Mouse (Mus musculus) kidney, adult 2 months (tissue): ENCODE results near the gene Gm14151. TPM values are rescaled to one million over a fixed set of nuclear protein-coding genes. Genes with fewer than 3 reads are reported as not detected.

Experiments
- DNase-seq: peaks from one replicate; pipeline ENCODE4 v3.0.0; 2021
- H3K27ac ChIP-seq: fragments of 200-500 bp; 2 replicates; pipeline ENCODE4 v1.5.1; 2012; ENCODE audit warnings: low read depth, low read length, control low read depth, inconsistent platforms; ENCODE audit not compliant: insufficient read depth
- H3K27me3 ChIP-seq: fragments of 200-500 bp; replicated peaks from 2 replicates; pipeline ENCODE4 v1.6.1; 2012; ENCODE audit warnings: mild to moderate bottlenecking, moderate library complexity, low read length, inconsistent platforms; ENCODE audit not compliant: control insufficient read depth, insufficient read depth
- H3K36me3 ChIP-seq: fragments of 200-500 bp; 2 replicates; pipeline ENCODE4 v1.6.1; 2012; ENCODE audit warnings: mild to moderate bottlenecking, moderate library complexity, low read length, inconsistent platforms; ENCODE audit not compliant: control insufficient read depth, insufficient read depth
- H3K4me1 ChIP-seq: fragments of 200-500 bp; 2 replicates; pipeline ENCODE4 v1.6.1; 2011; ENCODE audit warnings: low read length; ENCODE audit not compliant: control insufficient read depth, insufficient read depth
- H3K4me3 ChIP-seq: fragments of 200-500 bp; 2 replicates; pipeline ENCODE4 v1.5.1; 2011; ENCODE audit warnings: mild to moderate bottlenecking, low read depth, low read length, control low read depth; ENCODE audit not compliant: insufficient read depth
- CTCF ChIP-seq: fragments of 200-500 bp; conservative IDR thresholded peaks from 2 replicates; pipeline ENCODE4 v1.5.1; 2011; ENCODE audit warnings: low read depth, mild to moderate bottlenecking, control low read depth, low read length, moderate library complexity, mixed read lengths; ENCODE audit not compliant: insufficient read depth, insufficient read length
- POLR2A ChIP-seq: fragments of 200-500 bp; IDR thresholded peaks from one replicate; pipeline ENCODE4 v1.6.1; 2011; ENCODE audit warnings: low read depth, low read length, control low read depth
- WGBS: fragments of 180-500 bp; shearing (Covaris S2); methylation state at CpG from one replicate; pipeline ENCODE4 v1.1.7; 2018; 5-methylcytosine and 5-hydroxymethylcytosine counted together
- polyA plus RNA-seq: library from polyadenylated mRNA; depleted of rRNA; stranded (reverse); fragments of >200 nt; gene quantifications from 2 replicates; pipeline ENCODE4 v1.2.3, GENCODE M21; 2012; rRNA removed

The Gm14151 gene
- polyA plus RNA-seq, 1 experiment: not detected

DNA sequence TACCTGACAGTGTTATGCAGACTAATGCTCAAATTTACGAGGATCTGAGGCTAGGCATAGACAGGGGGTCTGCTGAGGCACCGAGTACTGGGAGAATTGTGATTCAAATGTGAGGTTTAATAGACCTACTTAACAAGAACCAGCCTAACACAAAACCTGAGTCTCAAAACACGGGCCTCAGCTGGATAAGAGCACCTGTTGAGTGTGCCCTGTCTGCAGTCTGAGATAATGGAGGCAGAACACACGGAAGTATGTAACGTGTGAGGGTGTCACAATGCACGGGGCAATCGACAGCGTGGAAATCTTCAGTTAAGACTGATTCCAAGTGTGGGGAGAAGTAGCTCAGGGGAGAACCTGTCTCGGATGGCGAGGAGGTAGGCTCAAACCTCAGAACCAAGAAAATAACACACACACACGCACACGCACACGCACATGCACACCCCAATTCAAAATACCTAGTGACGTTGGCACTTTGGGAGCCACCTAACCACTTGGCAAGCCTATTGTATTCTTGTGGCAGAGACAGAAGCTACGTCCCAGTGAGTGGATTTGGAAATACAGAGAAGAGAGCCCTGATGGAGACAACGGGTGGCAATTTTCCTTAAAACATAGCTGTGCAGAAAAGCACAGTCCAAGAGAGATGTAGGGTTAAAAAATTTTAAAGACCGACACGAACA, 54.1 kb downstream of the Gm14151 start:
- no peaks in the 10 kb centered on the region for H3K36me3 ChIP-seq
- DNase-seq: no peak
- H3K27ac ChIP-seq: no peak overlapping the region
- 45% methylated on average over 18 of the region's 18 CpGs for WGBS
- TF ChIP-seq POLR2A: no peak
- no peak for TF ChIP-seq CTCF
- no peaks in the 10 kb centered on the region for H3K27me3 ChIP-seq
- H3K4me1 ChIP-seq: peaks cover 7% of the 10 kb centered on the region
- peak overlapping the region; percentile 0; the same call in 1 of the 2 replicates for H3K4me3 ChIP-seq

- Histone ChIP-seq H3K36me3 (no peaks in the 10 kb centered on the region), H3K27ac (no peak overlapping the region), H3K27me3 (no peaks in the 10 kb centered on the region), H3K4me1 (peaks cover 7% of the 10 kb centered on the region), H3K4me3 (no peak overlapping the region)
- WGBS: 98% methylated on average over 1 of the region's 1 CpGs
- DNase-seq: no peak
- TF ChIP-seq CTCF: no peak
- no peak for TF ChIP-seq POLR2A
Observed at GRCm38 (mm10) chr2:151037292-151037691, 54.9 kb downstream of the Gm14151 start.

Other genes with a start within 250 kb of the Gm14151 start
- gene Abhd12, start 187.6 kb downstream of the Gm14151 start, polyA plus RNA-seq: 62.6 and 64.2 TPM in 2 replicates
- 0.52 and 0.57 TPM in 2 replicates for gene Gins1, start 186.9 kb downstream of the Gm14151 start, polyA plus RNA-seq
- 11.5 and 11.7 TPM in 2 replicates for gene Ninl, start 53.0 kb downstream of the Gm14151 start, polyA plus RNA-seq
- 4.0 and 6.1 TPM in 2 replicates for gene Nanp, start 53.0 kb downstream of the Gm14151 start, polyA plus RNA-seq
- gene Gm14147, start 5.9 kb upstream of the Gm14151 start, polyA plus RNA-seq: not detected in 2 replicates